Mouse (Mus musculus) heart, postnatal 0 days (tissue): ENCODE data around the gene Spata17. TPM values are rescaled to one million over a fixed set of nuclear protein-coding genes. Genes with fewer than 3 reads are reported as not detected.
"Not testable (repeated sequence)": the region's sequence is repeated elsewhere in the genome, so short reads cannot be mapped to it uniquely, and the experiment has no call there.

Source experiments
- ATAC-seq: fragments of 200-750 bp; cut with Nextera tagmentation; 2 replicates; pipeline ENCODE4 v1.8.0; 2017; ENCODE audit warnings: low read depth, moderate number of reproducible peaks, moderate library complexity; ENCODE audit not compliant: insufficient read depth
- DNase-seq: peaks from one replicate; pipeline ENCODE4 v3.0.0-alpha.2; 2016; ENCODE audit warnings: low spot score
- H3K27ac ChIP-seq: fragments of 300-500 bp; sonication (generic); 2 replicates; pipeline ENCODE4 v1.5.1; 2014; ENCODE audit warnings: low read depth, mild to moderate bottlenecking
- H3K27me3 ChIP-seq: fragments of 300-500 bp; sonication (generic); 2 replicates; pipeline ENCODE4 v1.6.1; 2014; ENCODE audit warnings: low read length, mixed read lengths; ENCODE audit not compliant: control insufficient read depth, insufficient read depth
- H3K36me3 ChIP-seq: fragments of 300-500 bp; sonication (generic); replicated peaks from 2 replicates; pipeline ENCODE4 v1.6.1; 2014; ENCODE audit warnings: low read length, mixed read lengths; ENCODE audit not compliant: control insufficient read depth, insufficient read depth
- H3K4me1 ChIP-seq: fragments of 300-500 bp; sonication (generic); 2 replicates; pipeline ENCODE4 v1.6.1; 2014; ENCODE audit warnings: antibody characterized with exemption; ENCODE audit not compliant: control insufficient read depth, insufficient read depth
- H3K4me2 ChIP-seq: fragments of 300-500 bp; sonication (generic); 2 replicates; pipeline ENCODE4 v1.6.1; 2014; ENCODE audit warnings: low read depth, mild to moderate bottlenecking, low read length, moderate library complexity
- H3K4me3 ChIP-seq: fragments of 300-500 bp; sonication (generic); 2 replicates; pipeline ENCODE4 v1.5.1; 2014; ENCODE audit warnings: low read depth, low read length
- H3K9ac ChIP-seq: fragments of 300-500 bp; sonication (generic); replicated peaks from 2 replicates; pipeline ENCODE4 v1.6.1; 2014; ENCODE audit warnings: low read depth, low read length, mixed read lengths
- H3K9me3 ChIP-seq: fragments of 300-500 bp; sonication (generic); replicated peaks from 2 replicates; pipeline ENCODE4 v1.6.1; 2016; ENCODE audit warnings: low read length; ENCODE audit not compliant: control insufficient read depth
- CTCF ChIP-seq: IDR thresholded peaks from 2 replicates; pipeline ENCODE4 v1.5.1; 2016; ENCODE audit warnings: antibody characterized with exemption, control low read depth, low read depth
- EP300 ChIP-seq: IDR thresholded peaks from 2 replicates; pipeline ENCODE4 v1.6.1; 2016; ENCODE audit warnings: antibody characterized with exemption, low read depth
- WGBS: fragments of 180-500 bp; shearing (Covaris S2); extraction: QIAGEN DNeasy Blood & Tissue Kit; methylation state at CpG from one replicate; pipeline ENCODE4 v1.1.7; 2014; 5-methylcytosine and 5-hydroxymethylcytosine counted together
- polyA plus RNA-seq: library from polyadenylated mRNA; unstranded; fragments of >200 nt; fragmentation: Nextera tagmentation; extraction: Ambion mirVana; gene quantifications from 2 replicates; pipeline ENCODE4 v1.2.1, GENCODE M21; 2015
- total RNA-seq: library from RNA; depleted of rRNA; stranded (reverse); fragments of >200 nt; gene quantifications from 2 replicates; pipeline ENCODE4 v1.2.3, GENCODE M21; 2014; ENCODE audit warnings: low replicate concordance

The Spata17 gene
- total and polyA plus RNA-seq, 2 experiments from 2014 or later = 0.15 to 1.1 TPM

- Histone ChIP-seq H3K4me2 (no peak overlapping the region), H3K36me3 (no peaks in the 10 kb centered on the region), H3K4me3 (no peak overlapping the region), H3K27ac (no peak overlapping the region), H3K9me3 (no peaks in the 10 kb centered on the region), H3K27me3 (no peaks in the 10 kb centered on the region), H3K9ac (no peak overlapping the region), H3K4me1 (no peaks in the 10 kb centered on the region)
- 46% methylated on average over 8 of the region's 8 CpGs for WGBS
- no peak for TF ChIP-seq CTCF
- ATAC-seq = no peak
- no peak for DNase-seq
These were observed 72.3 kb downstream of the Spata17 start for GRCm38 (mm10) chr1:187142984-187143383.

GRCm38 (mm10) chr1:187137426-187137825, 77.8 kb downstream of the Spata17 start:
- TF ChIP-seq EP300 = no peak
- TF ChIP-seq CTCF = peak; percentile 80
- DNase-seq (peak; percentile 52), ATAC-seq (no peak)
- Histone ChIP-seq H3K4me1 (no peaks in the 10 kb centered on the region), H3K27me3 (no peaks in the 10 kb centered on the region), H3K9ac (no peak overlapping the region), H3K4me2 (no peak overlapping the region), H3K27ac (no peak overlapping the region), H3K9me3 (no peaks in the 10 kb centered on the region), H3K36me3 (no peaks in the 10 kb centered on the region), H3K4me3 (no peak overlapping the region)
- 26% methylated on average over 6 of the region's 6 CpGs for whole genome bisulfite sequencing

DNA sequence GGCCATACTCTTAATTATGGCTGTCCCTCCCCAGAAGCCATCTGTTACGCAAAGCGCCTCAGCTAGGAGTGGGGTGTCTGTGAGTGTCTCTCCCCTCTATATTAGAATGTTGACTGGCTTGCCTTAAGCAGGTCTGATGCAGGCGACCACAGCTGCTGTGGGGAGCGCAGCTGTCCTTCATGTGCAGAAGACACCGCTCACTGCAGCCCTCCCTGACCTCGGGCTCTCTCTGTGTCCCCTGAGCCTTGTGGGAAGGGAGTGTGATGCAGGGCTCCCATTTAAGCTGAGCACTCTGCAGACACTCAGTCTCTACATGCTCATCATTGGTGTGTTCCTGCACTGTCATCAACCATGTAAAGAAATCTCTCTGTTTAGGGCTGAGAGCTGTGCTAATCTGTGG, 79.4 kb downstream of the Spata17 start:
- Histone ChIP-seq H3K9ac (no peak overlapping the region), H3K27me3 (no peaks in the 10 kb centered on the region), H3K9me3 (no peaks in the 10 kb centered on the region), H3K4me2 (no peak overlapping the region), H3K36me3 (no peaks in the 10 kb centered on the region), H3K4me1 (no peaks in the 10 kb centered on the region), H3K27ac (no peak overlapping the region), H3K4me3 (no peak overlapping the region)
- ATAC-seq (no peak), DNase-seq (no peak)
- 87% methylated on average over 6 of the region's 6 CpGs for WGBS
- TF ChIP-seq CTCF = no peak
- no peak for TF ChIP-seq EP300

DNA sequence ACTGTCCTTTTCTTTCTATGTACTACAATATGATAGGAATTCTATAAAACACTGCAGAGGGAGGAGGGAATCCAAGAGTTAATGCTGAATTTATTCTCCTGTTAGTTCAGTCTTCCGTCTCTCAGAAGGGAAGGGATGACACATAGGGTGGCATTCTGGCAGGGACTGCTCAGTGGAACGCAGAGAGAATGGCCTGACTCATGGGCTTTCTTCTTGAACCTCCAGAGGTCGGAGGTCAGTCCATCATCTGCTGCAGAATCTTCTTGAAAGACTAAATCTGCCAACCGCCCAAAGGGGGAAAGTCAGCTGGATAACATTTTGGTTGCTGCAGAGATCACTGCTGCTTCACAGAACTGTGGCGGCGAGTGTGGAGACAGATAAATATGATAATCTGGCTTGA, 81.4 kb downstream of the Spata17 start:
- ATAC-seq (no peak), DNase-seq (no peak)
- no peaks in the 10 kb centered on the region for H3K27me3 ChIP-seq
- no peaks in the 10 kb centered on the region for H3K4me1 ChIP-seq
- H3K4me2 ChIP-seq = no peak overlapping the region
- 77% methylated on average over 6 of the region's 6 CpGs for WGBS
- no peak overlapping the region for H3K9ac ChIP-seq
- no peak for TF ChIP-seq EP300
- TF ChIP-seq CTCF = no peak
- no peak overlapping the region for H3K4me3 ChIP-seq
- H3K9me3 ChIP-seq = no peaks in the 10 kb centered on the region
- H3K27ac ChIP-seq = no peak overlapping the region
- no peaks in the 10 kb centered on the region for H3K36me3 ChIP-seq

GRCm38 (mm10) chr1:187132348-187132747, 82.9 kb downstream of the Spata17 start:
- Histone ChIP-seq H3K27ac (no peak overlapping the region), H3K9ac (no peak overlapping the region), H3K9me3 (no peaks in the 10 kb centered on the region), H3K4me3 (no peak overlapping the region), H3K27me3 (no peaks in the 10 kb centered on the region), H3K4me2 (no peak overlapping the region), H3K36me3 (no peaks in the 10 kb centered on the region), H3K4me1 (no peaks in the 10 kb centered on the region)
- WGBS = 90% methylated on average over 4 of the region's 4 CpGs
- no peak for DNase-seq
- TF ChIP-seq EP300 (no peak), CTCF (no peak)
- ATAC-seq = no peak

DNA sequence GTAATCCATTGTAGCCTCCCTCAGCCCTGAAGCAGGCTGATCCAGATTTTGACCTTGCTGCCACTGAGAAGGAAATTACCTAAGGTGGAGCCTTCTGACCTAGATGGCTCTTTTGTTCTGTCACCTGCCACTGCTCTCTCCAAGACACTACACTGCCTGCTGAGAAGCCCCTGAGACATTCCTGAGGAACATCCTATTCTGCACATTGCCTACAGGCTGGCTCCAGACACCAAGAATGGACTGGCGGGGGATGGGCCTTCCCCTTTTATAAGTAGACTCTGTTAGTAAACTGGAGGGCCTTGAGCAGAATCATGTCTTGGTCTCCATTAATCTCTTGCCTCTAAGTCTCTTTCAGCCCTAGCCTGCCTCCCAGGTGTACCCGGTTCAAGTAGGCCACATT, 87.7 kb downstream of the Spata17 start:
- H3K27me3 ChIP-seq, H3K4me2 ChIP-seq, ATAC-seq, H3K27ac ChIP-seq, DNase-seq, H3K9ac ChIP-seq, H3K9me3 ChIP-seq, H3K36me3 ChIP-seq, H3K4me3 ChIP-seq, H3K4me1 ChIP-seq: not testable (repeated sequence)
- WGBS = 88% methylated on average over 2 of the region's 2 CpGs
